Mouse (Mus musculus): ENCODE data around the gene Rbm28. TPM values are rescaled to one million over a fixed set of nuclear protein-coding genes. Genes with fewer than 3 reads are reported as not detected.
A peak's percentile ranks its signal among the peaks of the same experiment; 100 is the strongest.

The Rbm28 gene
- polyA plus RNA-seq, 1 experiment from 2014 or later: 52.3 TPM

- WGBS: 55% methylated on average over 7 of the region's 7 CpGs
- H3K4me3 ChIP-seq: no peak overlapping the region
Observed at GRCm38 (mm10) chr6:29084401-29084800, 80.4 kb downstream of the Rbm28 start.

GRCm38 (mm10) chr6:29082776-29083354 is 81.9 kb downstream of the Rbm28 start:
- 0 out of 2 replicates have a peak, but pooled peaks have one; percentile 40 for ATAC-seq (ENCODE audit: low FRiP score, low read depth)
- H3K27ac ChIP-seq: no peak overlapping the region
- no peaks in the 10 kb centered on the region for H3K4me1 ChIP-seq
- H3K9ac ChIP-seq: no peak overlapping the region
- 45% methylated on average over 9 of the region's 9 CpGs for WGBS
- no peaks in the 10 kb centered on the region for H3K27me3 ChIP-seq
- no peaks in the 10 kb centered on the region for H3K9me3 ChIP-seq
- H3K36me3 ChIP-seq: no peaks in the 10 kb centered on the region
- no peak overlapping the region for H3K4me2 ChIP-seq (replicated peaks)
- H3K4me3 ChIP-seq: no peak overlapping the region

More at GRCm38 (mm10) chr6:29084401-29084800, 80.4 kb downstream of the Rbm28 start:
- no peaks in the 10 kb centered on the region for H3K36me3 ChIP-seq
- ATAC-seq (ENCODE audit: low FRiP score, low read depth): no peak
- no peak overlapping the region for H3K27ac ChIP-seq
- no peak overlapping the region for H3K9ac ChIP-seq
- no peaks in the 10 kb centered on the region for H3K27me3 ChIP-seq
- H3K4me2 ChIP-seq (replicated peaks): no peak overlapping the region
- H3K4me1 ChIP-seq: 0 out of 2 replicates have a peak, but pooled peaks cover 4% of the 10 kb centered on the region
- no peaks in the 10 kb centered on the region for H3K9me3 ChIP-seq

- Histone ChIP-seq H3K4me3 (no peak overlapping the region), H3K27me3 (no peaks in the 10 kb centered on the region), H3K9ac (no peak overlapping the region), H3K27ac (no peak overlapping the region), H3K9me3 (no peaks in the 10 kb centered on the region), H3K36me3 (no peaks in the 10 kb centered on the region), H3K4me1 (no peaks in the 10 kb centered on the region), H3K4me2 (replicated peaks) (no peak overlapping the region)
- ATAC-seq (ENCODE audit: low FRiP score, low read depth): no peak
- WGBS: 80% methylated on average over 10 of the region's 10 CpGs
Observed at GRCm38 (mm10) chr6:29081826-29082363, 82.9 kb downstream of the Rbm28 start.

GRCm38 (mm10) chr6:29079291-29079690 is 85.5 kb downstream of the Rbm28 start:
- H3K9me3 ChIP-seq: no peaks in the 10 kb centered on the region
- H3K36me3 ChIP-seq: no peaks in the 10 kb centered on the region
- no peaks in the 10 kb centered on the region for H3K27me3 ChIP-seq
- ATAC-seq (ENCODE audit: low FRiP score, low read depth): no peak
- no peak overlapping the region for H3K4me2 ChIP-seq (replicated peaks)
- no peak overlapping the region for H3K4me3 ChIP-seq
- no peaks in the 10 kb centered on the region for H3K4me1 ChIP-seq
- no peak overlapping the region for H3K27ac ChIP-seq
- H3K9ac ChIP-seq: no peak overlapping the region
- WGBS: 72% methylated on average over 4 of the region's 4 CpGs

- H3K36me3 ChIP-seq: no peaks in the 10 kb centered on the region
- H3K4me2 ChIP-seq (replicated peaks): no peak overlapping the region
- H3K4me3 ChIP-seq: no peak overlapping the region
- no peak overlapping the region for H3K9ac ChIP-seq
- ATAC-seq (ENCODE audit: low FRiP score, low read depth): no peak
- H3K27me3 ChIP-seq: no peaks in the 10 kb centered on the region
- H3K27ac ChIP-seq: no peak overlapping the region
- no peaks in the 10 kb centered on the region for H3K9me3 ChIP-seq
- H3K4me1 ChIP-seq: 0 out of 2 replicates have a peak, but pooled peaks cover 4% of the 10 kb centered on the region
Observed at GRCm38 (mm10) chr6:29074133-29074469, 90.7 kb downstream of the Rbm28 start.

Small RNAs within 50 kb of the gene (microRNA-seq; reads per million reads assigned to microRNA genes)
- gene Gm24303: not detected

Other genes with a start within 250 kb of the Rbm28 start
- not detected in 2 replicates for gene Lep, start 104.8 kb downstream of the Rbm28 start, polyA plus RNA-seq (2015; fragmentation: Nextera tagmentation; extraction: Ambion mirVana)
- gene Prrt4, start 14.6 kb upstream of the Rbm28 start, polyA plus RNA-seq (2015; fragmentation: Nextera tagmentation; extraction: Ambion mirVana): 0.90 and 1.3 TPM in 2 replicates
- 49.9 and 51.7 TPM in 2 replicates for gene Impdh1, start 51.4 kb upstream of the Rbm28 start, polyA plus RNA-seq (2015; fragmentation: Nextera tagmentation; extraction: Ambion mirVana)
- gene Hilpda, start 107.5 kb upstream of the Rbm28 start, polyA plus RNA-seq (2015; fragmentation: Nextera tagmentation; extraction: Ambion mirVana): 51.8 and 53.3 TPM in 2 replicates
- gene Fam71f2, start 114.6 kb upstream of the Rbm28 start, polyA plus RNA-seq (2015; fragmentation: Nextera tagmentation; extraction: Ambion mirVana): 0.38 and 0.99 TPM in 2 replicates
- 0.14 and 0.20 TPM in 2 replicates for gene Fam71f1, start 154.1 kb upstream of the Rbm28 start, polyA plus RNA-seq (2015; fragmentation: Nextera tagmentation; extraction: Ambion mirVana)
- 436 and 476 TPM in 2 replicates for gene Calu, start 183.1 kb upstream of the Rbm28 start, polyA plus RNA-seq (2015; fragmentation: Nextera tagmentation; extraction: Ambion mirVana)
- 0.56 and 1.2 TPM in 2 replicates for gene Opn1sw, start 223.5 kb upstream of the Rbm28 start, polyA plus RNA-seq (2015; fragmentation: Nextera tagmentation; extraction: Ambion mirVana)
- 28.2 and 31.6 TPM in 2 replicates for gene Ccdc136, start 231.3 kb upstream of the Rbm28 start, polyA plus RNA-seq (2015; fragmentation: Nextera tagmentation; extraction: Ambion mirVana)

Data from limb, embryonic 13.5 days (tissue).